Mouse (Mus musculus) B cell, adult 2 months (primary cell): ENCODE data around the gene Anxa9.
A peak's percentile ranks its signal among the peaks of the same experiment; 100 is the strongest.

Source experiments
- DNase-seq, 2 experiments: peaks; one replicate each; pipeline ENCODE4 v3.0.0; 2022

Gene Anxa9

GRCm38 (mm10) chr3:95282865-95283588 is 23.9 kb downstream of the Anxa9 start:
- peak; percentile 48 to 53 for DNase-seq

- peak; percentile 49 to 50 for DNase-seq
Measured at GRCm38 (mm10) chr3:95282381-95282864, 24.6 kb downstream of the Anxa9 start.

- peak; percentile 99 for DNase-seq
Measured at GRCm38 (mm10) chr3:95281216-95282126, 25.5 kb downstream of the Anxa9 start, which contains the start of the genes Mindy1 and Prune1. Gene Mindy1, plus strand, starts transcription at chr3:95281345. Gene Prune1, minus strand, starts transcription at chr3:95282076.

GRCm38 (mm10) chr3:95280747-95281146 is 26.2 kb downstream of the Anxa9 start:
- DNase-seq = peak; percentile 20 to 27

GRCm38 (mm10) chr3:95277149-95277551 is 29.8 kb downstream of the Anxa9 start:
- DNase-seq = no peak

GRCm38 (mm10) chr3:95276428-95276934 is 30.5 kb downstream of the Anxa9 start:
- no peak for DNase-seq

- DNase-seq = no peak
Measured at GRCm38 (mm10) chr3:95275161-95275560, 31.8 kb downstream of the Anxa9 start.

- no peak for DNase-seq
Measured at GRCm38 (mm10) chr3:95274453-95274852, 32.5 kb downstream of the Anxa9 start.

GRCm38 (mm10) chr3:95273471-95273870 is 33.5 kb downstream of the Anxa9 start:
- DNase-seq = no peak

- DNase-seq = no peak
Measured at GRCm38 (mm10) chr3:95270766-95271364, 36.1 kb downstream of the Anxa9 start.

GRCm38 (mm10) chr3:95269789-95270188 is 37.2 kb downstream of the Anxa9 start:
- DNase-seq = no peak

- DNase-seq = no peak
Measured at GRCm38 (mm10) chr3:95267855-95268254, 39.1 kb downstream of the Anxa9 start.

GRCm38 (mm10) chr3:95266052-95266451 is 40.9 kb downstream of the Anxa9 start:
- DNase-seq = no peak

GRCm38 (mm10) chr3:95264724-95265123 is 42.3 kb downstream of the Anxa9 start:
- DNase-seq = no peak

GRCm38 (mm10) chr3:95263089-95263739 is 43.8 kb downstream of the Anxa9 start:
- DNase-seq = peak; percentile 85 to 87

GRCm38 (mm10) chr3:95261975-95262374 is 45.0 kb downstream of the Anxa9 start:
- DNase-seq = no peak

GRCm38 (mm10) chr3:95256931-95257330 is 50.0 kb downstream of the Anxa9 start:
- DNase-seq = no peak

GRCm38 (mm10) chr3:95250783-95251424 is 56.1 kb downstream of the Anxa9 start, which contains the start of gene Bnipl:
Gene Bnipl, minus strand, starts transcription at chr3:95251193.
- DNase-seq = no peak

- DNase-seq = no peak
Measured at GRCm38 (mm10) chr3:95250361-95250760, 56.6 kb downstream of the Anxa9 start.

- DNase-seq = no peak
Measured at GRCm38 (mm10) chr3:95247660-95248336, 59.2 kb downstream of the Anxa9 start.
